Mouse (Mus musculus) lung, postnatal 10 days (tissue): ENCODE data around the gene Cib1.

Experiments
- DNase-seq: peaks from one replicate; pipeline ENCODE4 v3.0.0; 2021

Gene Cib1

DNA sequence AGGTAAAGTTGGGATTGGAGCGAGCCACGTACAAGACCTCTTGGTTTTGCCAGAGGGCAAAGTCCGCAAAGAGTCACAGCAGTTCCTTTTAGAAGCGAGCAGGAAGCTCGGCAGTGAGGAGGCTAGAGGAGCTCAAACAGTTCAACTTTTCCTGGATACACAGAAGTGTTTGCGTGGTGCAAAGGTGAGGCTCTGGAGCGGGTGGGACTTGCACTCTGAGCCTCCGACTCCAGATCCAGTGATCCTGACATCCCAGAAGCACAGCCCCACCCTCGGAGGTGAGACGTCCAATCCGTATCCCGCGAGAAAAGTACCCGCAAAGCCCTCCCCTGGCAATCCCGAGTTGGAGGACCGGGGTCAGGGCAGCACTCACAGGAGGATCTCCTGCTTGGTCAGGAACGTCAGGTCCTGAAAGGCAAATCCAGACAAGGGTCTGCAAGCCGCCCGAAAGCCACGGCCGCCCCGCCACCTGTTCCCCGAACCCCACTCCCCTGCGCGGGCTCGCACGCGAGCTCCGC is 583 bp downstream of the Cib1 start:
- peak; percentile 67 for DNase-seq

- no peak for DNase-seq
Measured at GRCm38 (mm10) chr7:80230196-80230595, 2.4 kb downstream of the Cib1 start.

DNA sequence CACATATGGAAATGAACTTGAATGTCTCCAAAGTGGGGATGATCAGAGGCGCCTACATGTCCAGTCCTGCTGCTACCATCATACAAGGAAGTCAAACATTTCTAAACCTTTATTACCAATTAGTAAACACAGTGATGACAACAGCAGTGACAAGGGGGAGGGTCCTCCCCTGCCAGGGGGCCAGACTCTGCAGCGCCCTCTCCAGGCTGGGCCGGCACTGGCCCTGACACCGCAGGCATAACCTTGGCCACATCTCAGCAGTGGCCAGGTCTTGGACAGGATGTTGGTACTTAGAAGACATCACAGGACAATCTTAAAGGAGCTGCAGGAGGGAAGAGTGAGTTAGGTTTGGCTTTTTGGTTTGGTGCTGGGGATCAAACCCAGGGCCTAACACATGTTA is 5.5 kb downstream of the Cib1 start:
- no peak for DNase-seq

DNA sequence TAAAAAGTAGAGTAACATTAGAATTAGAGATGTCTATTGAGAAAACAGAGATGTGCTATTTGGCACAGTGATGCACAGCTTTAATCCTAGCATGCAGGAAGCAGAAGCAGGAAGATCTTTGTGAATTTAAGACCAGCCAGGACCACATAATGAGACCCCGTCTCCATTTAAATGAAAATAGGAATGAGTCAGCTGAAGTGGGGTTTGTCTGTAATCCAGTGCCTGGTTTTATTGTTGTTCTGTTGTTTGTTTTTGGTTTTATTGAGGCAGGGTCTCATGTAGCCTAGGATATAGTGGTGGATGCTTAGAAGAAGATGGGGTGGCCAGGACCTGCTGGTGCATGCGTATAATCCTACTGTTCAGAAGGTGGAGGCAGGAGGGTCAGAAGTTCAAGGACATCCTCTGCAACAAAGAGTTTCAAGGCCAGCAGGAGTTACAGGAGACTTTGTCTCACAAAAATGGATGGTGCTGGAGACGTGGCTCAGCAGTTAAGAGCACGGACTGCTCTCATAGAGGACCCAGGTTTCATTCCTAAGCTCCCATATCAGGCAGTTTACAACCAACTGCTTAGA is 11.3 kb downstream of the Cib1 start:
- no peak for DNase-seq

DNA sequence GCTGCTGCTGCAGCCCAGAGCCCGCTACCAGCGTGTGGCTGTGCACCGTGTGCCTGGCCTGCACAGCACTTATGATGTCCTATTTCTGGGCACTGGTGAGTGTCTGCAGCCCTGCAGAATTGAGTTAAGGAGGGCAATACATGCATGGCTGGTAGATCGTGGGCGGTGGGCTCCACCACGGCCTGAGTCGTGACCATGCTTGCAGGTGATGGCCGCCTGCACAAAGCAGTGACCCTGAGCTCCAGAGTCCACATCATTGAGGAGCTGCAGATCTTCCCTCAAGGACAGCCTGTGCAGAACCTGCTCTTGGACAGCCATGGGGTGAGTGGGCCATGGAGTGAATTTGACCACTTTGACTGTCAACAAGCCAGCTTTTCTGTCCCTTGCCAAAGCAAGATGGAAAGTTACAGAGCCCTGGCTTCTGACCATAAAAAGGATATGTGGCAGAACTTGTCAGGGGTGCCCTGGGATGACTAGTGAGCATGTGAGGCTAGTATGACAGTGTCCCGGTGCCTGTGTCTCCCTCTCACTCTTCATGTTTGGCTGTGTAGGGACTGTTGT is 12.3 kb downstream of the Cib1 start:
- DNase-seq = no peak

GRCm38 (mm10) chr7:80218666-80219065 is 13.9 kb downstream of the Cib1 start:
- DNase-seq = no peak

- peak; percentile 68 for DNase-seq
Measured at GRCm38 (mm10) chr7:80216566-80216965, 16.0 kb downstream of the Cib1 start.

GRCm38 (mm10) chr7:80215398-80215797 is 17.2 kb downstream of the Cib1 start:
- peak; percentile 88 for DNase-seq

DNA sequence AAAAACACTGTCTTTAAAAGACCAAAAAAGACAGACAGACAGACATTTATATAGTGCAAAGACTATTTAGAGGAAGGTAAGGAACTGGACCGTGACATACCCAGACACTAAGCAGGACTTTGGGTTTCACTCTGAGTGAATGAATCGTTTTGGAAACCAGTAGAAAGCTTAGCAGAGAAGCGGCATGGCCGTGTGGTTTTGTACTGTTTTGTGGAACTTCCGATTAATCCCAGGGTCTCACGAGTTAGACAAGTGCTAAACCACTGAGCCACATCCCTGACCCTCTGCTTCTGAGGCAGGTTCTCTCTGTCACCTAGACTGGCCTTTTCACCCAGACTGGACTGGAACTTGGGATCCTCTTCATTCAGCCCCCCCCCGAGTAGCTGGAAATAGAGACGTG is 18.2 kb downstream of the Cib1 start:
- no peak for DNase-seq

DNA sequence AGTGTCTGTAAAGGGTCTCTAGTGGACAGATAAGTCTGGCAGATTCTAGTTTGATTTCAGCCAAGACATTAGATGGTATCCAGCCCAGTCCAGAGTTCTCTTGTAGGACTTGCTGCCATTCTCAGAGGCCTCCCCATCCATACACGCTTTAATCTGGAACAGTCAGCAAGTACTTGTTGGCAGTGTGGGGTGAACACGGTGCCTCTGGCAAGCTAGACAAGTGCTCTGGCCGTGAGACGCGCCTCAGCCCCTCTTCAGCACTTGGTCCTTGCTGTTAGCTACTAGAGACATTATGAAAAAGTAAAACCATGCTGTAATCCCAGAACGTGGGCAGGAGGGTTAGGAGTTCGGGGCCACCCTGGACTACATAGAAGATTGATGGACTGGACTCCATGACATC is 19.0 kb downstream of the Cib1 start:
- no peak for DNase-seq

DNA sequence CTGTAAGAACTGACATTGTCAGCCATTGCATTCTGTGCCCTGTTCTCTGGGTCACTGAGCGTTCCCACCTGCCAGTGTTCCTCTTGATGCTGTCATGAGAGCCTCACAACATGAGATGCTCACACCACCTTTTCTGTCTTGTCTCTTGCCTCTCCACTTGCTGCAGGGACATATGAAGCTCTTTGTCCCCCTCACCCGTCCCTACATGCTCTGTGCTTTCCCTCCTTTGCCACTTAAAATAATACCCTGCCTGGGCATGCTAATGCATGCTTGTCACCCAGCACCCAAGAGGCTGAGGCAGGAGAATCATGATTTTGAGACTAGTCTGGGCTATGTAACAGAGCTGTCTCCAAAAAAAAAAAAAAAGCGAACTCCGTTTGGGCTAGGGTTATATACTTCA is 21.6 kb downstream of the Cib1 start:
- DNase-seq = no peak

- no peak for DNase-seq
Measured at GRCm38 (mm10) chr7:80209669-80210068, 22.9 kb downstream of the Cib1 start.

DNA sequence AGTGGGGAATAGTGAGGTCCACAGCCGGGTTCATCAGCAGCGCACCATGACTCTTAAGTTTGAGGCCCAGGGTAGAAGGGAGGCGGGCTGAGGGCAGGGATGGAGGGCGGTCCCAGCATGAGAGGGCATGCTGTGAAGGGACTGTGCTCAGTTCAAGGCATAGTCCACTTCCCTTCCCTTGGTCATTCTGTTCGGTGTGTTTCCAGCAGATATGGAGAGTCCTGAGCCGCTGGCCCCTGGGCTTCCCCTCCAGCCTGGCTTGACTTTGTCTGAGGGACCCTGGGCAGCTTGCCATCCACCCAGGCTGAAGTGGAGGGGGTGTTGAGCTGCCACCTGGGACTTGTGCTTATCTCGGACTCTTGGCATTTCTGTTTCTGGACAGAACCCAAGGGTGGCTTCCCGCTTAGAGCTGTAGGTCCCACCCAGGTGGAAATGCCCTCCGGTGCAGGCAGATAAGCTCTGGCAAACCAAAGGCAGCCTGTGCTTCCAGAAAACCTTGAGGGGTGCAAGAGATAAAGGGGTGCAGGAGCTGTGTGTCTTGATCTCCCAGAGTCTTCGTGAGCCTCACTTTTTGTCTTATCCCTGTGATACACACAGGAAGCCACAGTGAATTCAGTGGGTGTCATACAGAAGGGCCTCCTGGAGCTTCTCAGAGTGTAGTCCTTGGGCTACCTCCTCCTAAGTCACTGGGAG is 23.7 kb downstream of the Cib1 start:
- DNase-seq = peak; percentile 87

DNA sequence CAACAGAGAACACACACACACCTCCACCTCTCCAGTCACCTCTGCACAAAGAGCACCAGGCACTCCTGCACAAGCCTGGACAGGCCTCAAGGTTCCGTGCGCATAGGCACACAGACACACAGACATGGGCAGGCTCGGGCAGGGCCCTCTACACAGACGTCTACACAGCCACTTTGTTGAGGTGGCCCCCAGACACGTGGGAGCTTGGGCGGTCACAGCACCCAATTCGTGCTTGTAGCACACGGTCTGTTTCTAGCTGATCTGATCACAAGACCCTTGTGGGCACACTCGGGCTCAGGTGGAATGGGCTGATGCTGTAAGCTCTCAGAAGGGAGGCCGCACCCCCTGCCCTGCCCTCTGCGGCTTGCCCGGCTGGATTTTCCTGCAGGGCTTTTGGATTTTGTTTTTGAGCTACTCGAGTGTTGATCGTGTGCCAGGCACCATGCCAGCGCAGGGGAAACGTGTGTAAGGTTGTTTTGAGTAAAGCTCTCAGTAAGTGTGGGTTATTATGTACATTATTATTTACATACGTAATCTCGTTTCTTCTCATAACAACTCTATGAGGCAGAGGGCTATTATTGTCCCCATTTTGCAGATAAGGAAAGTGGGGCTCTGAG is 24.5 kb downstream of the Cib1 start:
- peak; percentile 66 for DNase-seq

DNA sequence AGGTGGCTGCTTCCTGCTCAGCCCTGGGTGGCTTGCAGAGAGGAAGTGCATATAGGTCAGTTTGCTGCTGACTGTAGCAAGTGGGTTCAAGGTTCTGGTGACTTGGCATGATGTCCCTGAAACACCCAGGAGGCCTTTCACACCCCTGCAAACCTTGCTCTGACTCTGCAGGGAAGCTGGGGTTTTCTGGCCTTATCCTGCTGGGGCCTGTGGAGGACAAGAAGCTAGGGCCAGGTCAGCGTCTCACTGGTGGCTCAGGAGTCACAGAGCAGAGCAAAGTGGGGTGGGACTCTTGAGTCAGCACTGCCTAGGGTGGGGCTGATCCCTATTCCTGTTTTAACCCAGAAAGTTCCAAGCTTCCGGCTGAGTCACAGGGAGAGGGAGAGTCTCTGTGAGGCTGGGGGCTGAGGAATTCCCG is 25.3 kb downstream of the Cib1 start:
- DNase-seq = no peak

DNA sequence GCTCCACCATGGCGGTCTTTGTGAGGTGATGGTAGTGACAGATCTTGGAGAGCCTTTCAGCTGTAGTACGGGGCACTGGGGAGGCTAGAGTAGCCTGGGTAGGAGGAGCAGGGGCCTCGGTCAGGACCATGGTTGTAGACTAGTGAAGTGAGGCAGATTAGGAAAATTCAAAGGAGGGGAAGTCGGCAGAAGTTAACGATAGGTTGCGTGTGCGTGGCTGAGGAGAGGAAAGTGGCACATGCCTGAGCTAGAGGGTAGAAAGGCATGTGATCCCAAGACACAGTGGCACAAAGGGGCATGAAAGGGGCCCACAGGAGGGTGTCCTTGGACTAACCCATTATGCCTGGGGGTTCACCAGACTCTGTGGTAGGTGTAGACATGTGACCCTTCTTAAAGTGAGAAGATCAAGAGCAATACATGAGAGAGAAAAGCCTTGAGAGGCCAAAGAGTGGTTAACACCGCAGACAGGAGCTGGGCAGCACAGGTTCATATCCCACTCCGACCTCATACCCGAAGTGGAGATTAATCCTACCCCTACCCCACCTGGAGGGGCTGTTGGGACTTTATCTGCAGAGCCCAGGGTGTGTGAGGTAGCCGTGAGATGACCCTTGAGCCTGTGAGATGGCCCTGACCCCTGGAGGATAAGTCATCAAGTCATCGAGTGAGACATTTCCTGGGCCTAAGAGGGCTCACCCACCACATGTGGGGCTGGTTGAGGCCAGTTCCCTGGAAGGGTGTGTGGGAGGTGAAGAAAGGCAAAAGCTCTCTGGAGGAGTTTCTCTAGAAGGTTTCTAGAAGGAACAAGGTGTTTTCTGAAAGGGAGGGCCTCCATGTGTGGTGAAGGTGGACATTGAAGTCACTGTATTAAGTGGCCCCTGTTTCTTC is 26.7 kb downstream of the Cib1 start:
- DNase-seq = no peak

- no peak for DNase-seq
Measured at GRCm38 (mm10) chr7:80204961-80205360, 27.7 kb downstream of the Cib1 start.

DNA sequence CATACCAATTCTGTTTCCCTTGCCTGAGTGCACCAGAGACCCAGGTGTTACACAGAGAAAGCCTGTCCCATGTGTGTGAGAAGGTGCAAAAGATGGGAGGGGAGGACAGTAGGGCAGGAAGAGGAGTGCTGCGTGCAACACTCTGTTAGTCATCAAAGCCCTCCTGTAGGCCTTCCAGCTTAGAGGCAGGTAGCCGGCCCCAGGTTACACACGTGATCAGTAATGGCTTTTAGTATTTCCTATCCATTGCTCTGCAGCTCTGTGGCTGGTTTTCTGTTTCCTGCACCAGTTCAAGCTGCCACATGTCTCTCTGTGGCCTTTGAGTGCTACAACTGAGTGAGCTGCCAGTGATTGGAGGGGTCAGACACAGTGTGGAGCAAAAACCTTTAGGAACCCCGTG is 28.3 kb downstream of the Cib1 start:
- no peak for DNase-seq

DNA sequence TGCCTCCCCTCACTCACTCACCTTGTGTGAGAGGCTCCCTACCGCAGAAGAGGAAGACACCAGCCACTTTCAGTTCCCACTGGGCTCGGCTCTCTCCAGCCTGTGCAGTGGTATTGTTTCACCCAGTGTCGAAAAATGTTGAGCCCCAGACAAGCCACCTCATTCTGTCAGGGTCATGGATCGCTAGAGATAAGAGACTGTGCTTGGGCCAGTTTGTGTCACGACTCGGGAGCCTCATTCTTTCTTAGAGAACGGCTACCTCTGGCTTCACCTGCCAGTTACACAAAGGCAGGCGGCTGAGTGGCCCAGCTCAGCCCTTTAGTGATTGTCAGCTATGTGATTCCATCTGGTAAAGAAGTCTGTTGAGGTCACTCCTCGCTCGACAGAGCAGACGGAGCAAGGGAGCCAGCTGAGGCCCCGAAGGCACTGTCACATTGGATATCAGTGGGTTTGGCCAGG is 28.9 kb downstream of the Cib1 start:
- no peak for DNase-seq

DNA sequence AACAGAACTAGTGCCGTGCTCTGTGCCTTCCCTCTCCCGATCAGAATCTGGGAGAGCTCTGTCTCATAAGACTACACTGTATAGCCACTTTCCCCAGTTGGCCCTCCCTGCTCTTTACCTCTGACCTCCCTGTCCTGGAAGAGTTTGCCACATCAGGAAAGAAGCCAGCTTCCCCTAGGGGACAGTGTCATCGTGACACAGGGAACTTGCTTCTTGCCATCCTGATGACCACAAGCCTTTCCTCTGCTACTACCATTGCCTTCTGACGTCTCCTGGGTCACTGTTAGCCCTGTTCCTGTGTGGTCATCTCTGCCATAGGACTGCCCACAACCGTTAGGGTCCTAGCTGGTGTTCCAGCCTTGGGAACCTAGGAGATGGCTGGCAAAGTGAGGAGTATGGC is 29.7 kb downstream of the Cib1 start:
- DNase-seq = no peak

DNA sequence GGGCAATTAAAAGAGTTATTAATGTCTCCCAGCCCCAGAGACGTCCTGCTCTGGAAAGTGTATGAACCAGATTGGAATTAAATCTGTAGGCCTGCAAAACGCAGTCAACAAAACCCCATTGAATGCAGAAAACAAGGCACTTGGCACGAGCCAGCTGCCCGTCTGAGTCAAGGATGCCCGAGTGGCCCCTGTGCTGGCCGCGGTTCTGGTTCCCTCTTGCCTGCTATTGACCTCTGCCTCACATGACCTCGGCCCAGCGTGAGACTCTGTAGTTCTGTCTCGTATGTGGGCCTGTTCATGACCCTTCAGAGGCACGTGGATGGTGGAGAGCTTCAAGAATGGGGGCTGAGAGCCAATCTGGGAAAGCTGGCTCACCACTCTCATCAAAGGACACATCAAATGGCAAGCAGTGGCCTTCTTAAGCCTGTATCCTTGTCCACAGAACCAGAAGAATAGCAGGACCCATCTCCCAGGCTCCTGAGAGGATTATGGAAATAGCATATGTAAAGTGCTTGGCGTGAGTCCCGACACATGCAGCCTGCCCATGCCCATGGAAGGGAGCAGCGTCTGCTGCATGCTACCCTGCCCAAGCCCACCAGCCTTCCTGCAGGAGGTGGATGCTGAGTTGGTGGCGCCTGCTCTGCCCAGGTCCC is 30.6 kb downstream of the Cib1 start:
- no peak for DNase-seq

DNA sequence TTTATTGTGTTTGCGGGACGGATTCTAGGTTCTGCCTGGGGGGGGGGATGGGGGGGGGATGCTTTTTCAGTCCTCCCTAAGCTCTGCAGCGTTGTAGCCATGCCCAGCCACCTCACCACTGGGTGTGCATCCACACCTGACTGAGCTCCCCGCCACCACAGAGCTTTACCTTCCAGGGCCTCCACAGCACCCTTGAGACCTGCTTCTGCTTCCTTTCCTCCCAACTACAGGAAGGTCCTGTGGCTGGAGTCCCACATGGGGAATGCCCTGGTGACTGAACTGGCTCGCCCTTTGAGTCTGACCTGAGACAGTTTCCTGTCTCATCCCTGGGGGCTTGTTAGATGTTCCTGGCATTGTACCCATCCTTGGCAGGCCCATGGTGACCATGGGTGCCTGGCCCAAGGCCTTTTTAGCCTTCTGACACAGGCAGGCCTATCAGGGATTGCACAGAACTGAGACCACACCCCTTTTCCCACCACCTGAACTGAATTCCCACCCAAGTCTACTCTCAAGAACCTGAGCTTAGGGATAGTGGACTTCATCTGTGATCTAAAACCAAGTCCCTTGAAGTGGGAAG is 31.6 kb downstream of the Cib1 start:
- DNase-seq = no peak
